Mouse (Mus musculus) left cerebral cortex, adult 18-20 months (tissue): Measurements from ENCODE around the gene Aqp9. TPM values are rescaled to one million over a fixed set of nuclear protein-coding genes. Genes with fewer than 3 reads are reported as not detected.

ENCODE experiments used
- DNase-seq, 2 experiments: peaks; one replicate each; pipeline ENCODE4 v3.0.0; 2021 to 2022; ENCODE audit warnings: low spot score in 2 of 2, mixed read lengths in 1 of 2
- total RNA-seq, 2 experiments: library from RNA; stranded (reverse); gene quantifications; 2 replicates each; pipeline ENCODE4 v1.2.3; 2021

Gene Aqp9
- total RNA-seq, 2 experiments from 2014 or later = 1.5 to 1.9 TPM

DNA sequence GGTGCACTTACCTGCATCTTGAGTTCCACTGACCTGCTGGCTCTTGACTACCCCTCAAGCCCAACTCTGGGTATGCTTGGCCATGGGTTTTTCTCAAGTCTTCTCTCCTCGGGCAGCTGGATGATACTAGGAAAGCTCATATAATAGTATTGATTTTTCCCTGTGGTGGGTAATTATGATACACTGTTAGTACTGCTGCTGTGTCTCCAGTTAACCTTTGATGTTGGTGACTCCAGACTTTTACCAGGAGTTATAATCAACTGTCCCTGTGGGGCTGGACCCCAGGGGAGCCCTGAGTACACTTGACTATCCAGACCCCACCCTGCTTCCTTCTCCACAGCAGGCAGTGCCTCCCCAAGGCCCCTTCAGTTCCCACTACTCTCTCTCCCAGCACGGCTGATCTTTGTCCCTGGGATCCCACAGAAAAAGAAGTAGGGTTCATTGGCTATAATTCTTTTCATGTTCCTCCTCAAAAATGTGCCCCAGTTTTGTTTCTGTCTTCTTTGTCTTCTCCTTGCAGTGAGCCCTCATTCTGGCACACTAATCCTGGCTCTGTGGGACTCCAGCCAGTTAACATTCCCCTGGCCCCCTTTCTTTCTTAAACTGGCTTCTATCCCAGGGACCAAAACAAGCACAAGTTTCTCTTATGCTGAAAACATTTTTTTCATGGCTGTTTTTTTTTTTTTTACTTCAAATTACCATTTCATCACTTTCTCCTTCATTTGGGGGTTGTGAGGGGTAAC lies 838 bp downstream of the Aqp9 start:
- no peak for DNase-seq

DNA sequence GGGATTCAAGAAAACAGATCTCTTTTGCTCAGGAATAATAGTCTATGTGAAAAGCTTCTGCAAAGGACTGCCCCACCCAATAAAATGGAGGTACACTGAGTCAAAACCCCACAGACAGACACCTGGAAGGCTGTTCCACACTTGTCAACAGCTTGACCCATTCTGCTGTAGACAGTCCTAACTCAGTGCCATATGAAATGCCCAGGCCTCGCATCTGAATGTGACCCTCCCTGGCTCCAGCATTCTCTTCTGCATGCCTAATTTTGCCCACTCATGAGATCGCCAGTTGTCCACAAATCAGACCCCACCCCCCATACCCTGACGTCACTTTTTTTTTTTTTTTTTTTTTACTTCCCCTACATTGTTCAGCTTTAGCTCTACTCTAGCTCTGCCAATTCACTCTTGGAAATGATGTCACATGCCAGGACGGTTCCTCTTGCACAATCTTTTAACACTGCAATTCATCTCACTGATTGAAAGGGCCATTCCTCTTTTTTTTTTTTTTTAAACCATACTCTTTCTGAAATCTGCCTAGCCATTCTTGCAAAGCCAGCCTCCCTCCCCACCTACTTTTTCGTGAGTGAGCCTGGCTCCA lies 1.5 kb downstream of the Aqp9 start:
- no peak for DNase-seq

- no peak for DNase-seq
These were observed 2.3 kb downstream of the Aqp9 start for GRCm38 (mm10) chr9:71166019-71166705.

GRCm38 (mm10) chr9:71165510-71165909 lies 3.0 kb downstream of the Aqp9 start:
- no peak for DNase-seq

DNA sequence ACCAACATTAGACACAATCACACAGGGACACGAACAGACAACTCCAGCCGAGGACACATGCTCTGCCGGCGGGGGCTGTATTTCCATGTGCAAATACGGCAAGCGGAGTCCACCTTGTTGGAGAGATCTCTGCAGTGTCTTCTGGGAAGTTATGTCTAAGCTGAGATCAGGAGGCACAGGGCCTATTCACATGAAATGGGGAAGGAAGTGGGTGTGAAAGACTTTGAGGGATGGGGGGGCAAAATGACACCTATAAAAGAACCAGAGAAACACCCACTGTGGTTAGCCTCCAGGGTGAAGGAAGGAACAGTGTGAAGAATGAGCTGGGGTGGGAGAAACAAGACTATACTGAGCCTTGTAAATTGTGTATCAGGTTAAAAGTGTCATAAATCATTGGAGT lies 3.4 kb downstream of the Aqp9 start:
- no peak for DNase-seq

DNA sequence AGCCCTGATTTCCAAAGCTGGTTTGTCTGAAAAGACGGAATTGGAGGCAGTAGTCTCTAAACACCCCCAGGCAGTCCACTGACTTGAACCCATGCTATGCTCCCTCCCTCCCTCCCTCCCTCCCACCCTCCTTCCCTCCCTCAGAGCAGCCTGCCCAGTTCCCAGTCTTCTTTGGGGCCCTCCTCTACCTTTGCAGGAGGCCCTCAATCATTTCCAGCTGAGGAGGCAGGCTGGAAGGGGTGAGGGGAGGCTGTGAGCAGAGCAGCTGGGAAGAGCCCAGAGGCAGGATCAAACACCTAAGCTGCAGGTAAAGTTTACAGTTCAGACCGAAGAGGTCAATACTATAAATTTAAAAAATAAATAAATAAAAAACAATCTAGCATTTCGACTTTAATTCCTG lies 4.1 kb downstream of the Aqp9 start:
- DNase-seq = no peak

DNA sequence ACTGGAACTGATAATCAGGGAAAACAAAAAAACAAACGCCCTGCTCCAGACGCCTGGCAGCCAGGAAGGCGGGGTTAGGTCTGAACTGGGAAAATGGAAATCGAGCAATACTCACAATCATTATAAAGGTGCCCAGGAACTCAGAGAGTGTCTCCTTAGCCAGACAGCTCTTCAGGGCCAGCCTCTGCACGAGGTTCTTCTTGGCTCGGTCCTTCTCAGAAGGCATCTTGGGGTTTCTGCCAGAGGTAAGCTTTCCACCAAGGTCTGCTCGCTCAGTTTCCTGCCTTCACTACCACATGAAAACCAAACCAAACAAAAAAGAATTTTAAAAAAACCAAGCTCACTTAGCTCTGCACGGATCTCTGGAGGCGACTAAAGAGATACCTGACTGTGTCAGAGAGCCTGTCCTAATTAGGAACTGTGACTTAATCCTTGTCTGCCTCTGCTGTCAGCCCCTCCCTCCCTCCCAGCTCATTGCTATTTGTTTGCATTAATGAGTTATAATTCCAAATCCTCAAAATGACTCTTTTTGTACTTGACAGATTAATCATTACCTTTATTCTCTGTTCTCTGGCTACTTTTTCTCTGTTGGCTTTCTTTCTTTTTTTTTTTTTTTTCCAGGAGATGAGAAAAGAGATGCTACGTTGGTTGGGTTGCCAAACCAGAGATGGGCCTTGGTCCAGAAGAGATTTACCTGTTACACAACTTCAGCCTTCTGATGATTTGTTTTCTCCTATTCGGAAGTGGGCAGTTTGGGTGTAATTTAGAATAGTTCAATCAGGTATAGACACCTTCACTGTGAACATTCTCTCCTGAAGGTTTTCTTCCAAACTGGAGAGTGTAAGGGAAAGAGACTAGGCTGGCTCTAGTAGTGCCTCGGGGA lies 5.4 kb downstream of the Aqp9 start:
- no peak for DNase-seq

GRCm38 (mm10) chr9:71162131-71162857 lies 6.2 kb downstream of the Aqp9 start:
- DNase-seq = no peak

DNA sequence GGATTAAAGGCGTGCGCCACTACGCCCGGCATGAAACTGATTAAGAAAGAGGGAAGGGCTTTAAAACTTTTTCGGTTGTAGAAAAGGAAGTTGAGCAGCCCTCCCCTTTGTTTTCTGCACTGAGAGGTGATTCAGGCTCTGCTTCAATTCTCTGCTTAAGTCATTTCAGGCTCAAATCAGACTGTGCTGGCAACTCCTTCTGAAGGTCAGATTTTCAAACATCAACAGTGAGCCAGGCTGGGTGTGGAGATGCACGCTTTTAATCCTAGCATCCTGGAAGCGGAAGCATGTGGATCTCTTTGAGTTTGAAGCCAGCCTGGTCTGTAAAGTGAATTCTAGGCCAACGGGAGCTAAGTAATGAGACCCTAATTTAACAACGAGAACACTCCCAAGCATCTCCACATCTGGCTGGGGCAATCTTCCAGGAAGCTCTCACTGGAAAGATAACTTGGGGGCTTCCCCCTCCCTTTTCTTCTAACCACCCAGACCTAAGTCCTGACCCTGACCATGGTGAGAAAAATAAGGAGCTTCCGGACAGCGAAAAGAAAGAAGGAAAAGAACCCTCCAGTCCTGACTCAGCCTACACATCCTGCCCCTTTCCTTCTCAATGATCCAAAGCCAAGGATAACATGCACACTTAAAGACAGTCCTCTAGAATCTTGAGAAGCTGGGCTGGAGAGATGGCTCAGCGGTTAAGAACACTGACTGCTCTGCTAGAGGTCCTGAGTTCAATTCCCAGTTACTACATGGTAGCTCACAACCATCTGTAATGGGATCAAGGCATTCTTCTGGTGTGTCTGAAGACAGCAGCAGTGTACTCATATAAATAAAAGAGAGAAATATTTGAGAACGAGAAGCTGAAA lies 7.4 kb downstream of the Aqp9 start:
- DNase-seq = no peak

GRCm38 (mm10) chr9:71159686-71160085 lies 8.8 kb downstream of the Aqp9 start:
- DNase-seq = no peak

GRCm38 (mm10) chr9:71159060-71159626 lies 9.3 kb downstream of the Aqp9 start:
- no peak for DNase-seq

DNA sequence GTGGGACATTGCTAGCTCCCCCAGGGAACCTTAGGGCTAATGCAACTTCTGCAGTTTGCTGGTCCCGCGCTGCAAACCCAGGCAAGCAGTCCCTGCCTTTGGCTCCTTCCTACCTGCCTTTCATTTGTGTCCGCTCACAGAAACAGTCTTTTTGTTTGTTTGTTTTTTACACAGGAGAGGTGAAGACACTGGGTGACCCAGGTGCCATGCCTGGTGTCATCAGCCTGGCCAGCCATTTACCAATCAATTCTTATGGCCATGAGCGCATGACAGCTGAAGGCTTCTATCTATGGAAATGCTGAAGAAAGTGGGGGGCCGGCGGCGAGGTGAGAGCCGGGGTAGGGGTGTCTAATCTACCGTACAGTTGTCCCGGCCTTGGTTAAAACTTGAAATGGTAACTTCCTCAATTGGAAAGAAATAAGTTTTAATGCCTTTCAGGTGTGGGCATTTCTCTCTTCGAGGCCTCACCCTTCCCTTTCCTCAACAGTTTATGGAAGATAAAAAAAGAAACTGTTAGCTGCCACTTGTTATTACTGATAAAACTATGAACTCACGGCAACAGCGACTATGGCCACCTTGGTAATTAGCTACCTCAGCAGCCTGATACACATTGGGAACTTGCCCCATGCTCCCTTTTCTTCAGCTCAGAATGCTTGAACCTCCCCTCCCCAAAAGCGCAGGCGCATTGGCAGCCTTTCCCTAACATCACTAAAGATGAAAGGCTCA lies 10.4 kb downstream of the Aqp9 start:
- no peak for DNase-seq

GRCm38 (mm10) chr9:71156447-71157035 lies 11.9 kb downstream of the Aqp9 start:
- DNase-seq = no peak

- DNase-seq = no peak
These were observed 13.0 kb downstream of the Aqp9 start for GRCm38 (mm10) chr9:71155399-71156005.

- no peak for DNase-seq
These were observed 17.1 kb downstream of the Aqp9 start for GRCm38 (mm10) chr9:71151386-71151785.

DNA sequence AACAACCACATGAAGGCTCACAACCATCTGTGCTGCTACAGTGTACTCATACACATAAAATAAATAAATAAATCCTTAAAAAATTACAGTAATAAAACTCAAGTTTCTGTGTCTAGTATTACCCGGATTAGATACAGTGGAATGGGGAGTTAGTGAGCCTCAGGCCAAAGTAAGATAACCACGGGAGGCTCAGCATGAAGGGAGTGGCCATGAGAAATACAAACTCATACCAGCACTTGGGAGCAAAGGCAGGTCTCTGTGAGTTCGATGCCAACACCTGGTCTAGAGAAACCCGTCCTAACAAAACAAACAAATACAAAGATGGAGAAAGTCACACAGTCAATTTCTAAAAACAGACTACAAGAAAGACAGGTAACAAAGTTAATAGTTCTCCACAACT lies 18.3 kb downstream of the Aqp9 start:
- DNase-seq = no peak

DNA sequence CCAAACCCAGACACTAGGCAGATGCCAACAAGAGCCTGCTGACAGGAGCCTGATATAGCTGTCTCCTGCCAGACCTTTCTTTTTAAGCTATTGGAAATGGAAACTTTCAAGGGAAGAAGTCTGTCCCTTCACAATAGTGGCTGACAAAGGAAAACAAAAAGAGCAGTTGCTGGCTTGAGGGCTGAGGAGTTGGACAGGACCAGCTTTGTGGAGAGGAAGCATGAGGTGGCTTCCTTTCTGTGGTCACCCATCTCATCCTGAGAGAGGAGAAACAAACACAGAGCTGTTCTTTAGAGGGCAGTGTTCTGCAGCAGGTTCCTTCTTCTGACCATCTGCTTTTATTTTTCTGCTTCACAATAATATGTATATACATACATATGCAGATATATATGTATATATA lies 19.6 kb downstream of the Aqp9 start:
- DNase-seq = no peak

- DNase-seq = no peak
These were observed 22.3 kb downstream of the Aqp9 start for GRCm38 (mm10) chr9:71146210-71146609.
